Mouse (Mus musculus) T-helper 17 cell (primary cell): ENCODE data around the gene Gpd1l.

ENCODE experiments used
- in situ Hi-C, 2 experiments: fragments of 300-600 bp; cut with MboI, MseI; formaldehyde crosslinking; loops; 1 replicate in 1 of 2; 2 replicates in 1 of 2; pipeline ENCODE4 v1.15.1; 2025; ENCODE audit warnings: high pct_unique_total_duplicates in 2 of 2

The Gpd1l gene

GRCm38 (mm10) chr9:114930464-114931090 is 3.2 kb downstream of the Gpd1l start:
- in situ Hi-C loops = no loop called here

- in situ Hi-C loops = loop anchor here in 1 of 2 experiments (5.0 kb wide), 1 partner anchor 133 kb away; no protein-coding TSS in a partner anchor
Measured at GRCm38 (mm10) chr9:114925571-114925970, 8.2 kb downstream of the Gpd1l start.

- in situ Hi-C loops = loop anchor here in 1 of 2 experiments (5.0 kb wide), 1 partner anchor 133 kb away; no protein-coding TSS in a partner anchor
Measured at GRCm38 (mm10) chr9:114925039-114925438, 8.7 kb downstream of the Gpd1l start.

- in situ Hi-C loops = loop anchor here in 1 of 2 experiments (25.0 kb wide), 1 partner anchor 1012 kb away; no protein-coding TSS in a partner anchor
Measured at GRCm38 (mm10) chr9:114924511-114924910, 9.3 kb downstream of the Gpd1l start.

- in situ Hi-C loops = loop anchor here in 1 of 2 experiments (25.0 kb wide), 1 partner anchor 1010 kb away; no protein-coding TSS in a partner anchor
Measured at GRCm38 (mm10) chr9:114922209-114922608, 11.6 kb downstream of the Gpd1l start.

- in situ Hi-C loops = loop anchor here in 1 of 2 experiments (25.0 kb wide), 1 partner anchor 1009 kb away; no protein-coding TSS in a partner anchor
Measured at GRCm38 (mm10) chr9:114921352-114922081, 12.3 kb downstream of the Gpd1l start.

- in situ Hi-C loops = loop anchor here in 1 of 2 experiments (25.0 kb wide), 1 partner anchor 1008 kb away; no protein-coding TSS in a partner anchor
Measured at GRCm38 (mm10) chr9:114920569-114920968, 13.2 kb downstream of the Gpd1l start.

GRCm38 (mm10) chr9:114912680-114913649 is 20.8 kb downstream of the Gpd1l start:
- in situ Hi-C loops = loop anchor here in 1 of 2 experiments (25.0 kb wide), 1 partner anchor 1001 kb away; no protein-coding TSS in a partner anchor

- in situ Hi-C loops = loop anchor here in 1 of 2 experiments (25.0 kb wide), 1 partner anchor 995 kb away; no protein-coding TSS in a partner anchor
Measured at GRCm38 (mm10) chr9:114907509-114907908, 26.3 kb downstream of the Gpd1l start.

GRCm38 (mm10) chr9:114895919-114896318 is 37.9 kb downstream of the Gpd1l start:
- in situ Hi-C loops = loop anchor here in 1 of 2 experiments (5.0 kb wide), 1 partner anchor 104 kb away; no protein-coding TSS in a partner anchor

GRCm38 (mm10) chr9:114892974-114893373 is 40.8 kb downstream of the Gpd1l start:
- in situ Hi-C loops = no loop called here

- in situ Hi-C loops = no loop called here
Measured at GRCm38 (mm10) chr9:114890377-114890776, 43.4 kb downstream of the Gpd1l start.

- in situ Hi-C loops = loop anchor here in 1 of 2 experiments (10.0 kb wide), 1 partner anchor 1756 kb away; no protein-coding TSS in a partner anchor
Measured at GRCm38 (mm10) chr9:114888856-114889407, 44.9 kb downstream of the Gpd1l start.

- in situ Hi-C loops = loop anchor here in 1 of 2 experiments (10.0 kb wide), 1 partner anchor 1757 kb away; no protein-coding TSS in a partner anchor
Measured at GRCm38 (mm10) chr9:114887699-114888098, 46.1 kb downstream of the Gpd1l start.

- in situ Hi-C loops = loop anchor here in 1 of 2 experiments (10.0 kb wide), 1 partner anchor 1759 kb away; no protein-coding TSS in a partner anchor
Measured at GRCm38 (mm10) chr9:114885991-114886662, 47.7 kb downstream of the Gpd1l start.

- in situ Hi-C loops = loop anchor here in 1 of 2 experiments (10.0 kb wide), 1 partner anchor 1759 kb away; no protein-coding TSS in a partner anchor
Measured at GRCm38 (mm10) chr9:114885564-114885963, 48.2 kb downstream of the Gpd1l start.

- in situ Hi-C loops = loop anchor here in 1 of 2 experiments (10.0 kb wide), 1 partner anchor 1763 kb away; no protein-coding TSS in a partner anchor
Measured at GRCm38 (mm10) chr9:114881977-114882376, 51.8 kb downstream of the Gpd1l start.

GRCm38 (mm10) chr9:114855327-114855726 is 78.5 kb downstream of the Gpd1l start:
- in situ Hi-C loops = loop anchor here in 1 of 2 experiments (10.0 kb wide), 2 partner anchors 1301 to 1511 kb away; no protein-coding TSS in a partner anchor

- in situ Hi-C loops = loop anchor here in 1 of 2 experiments (10.0 kb wide), 2 partner anchors 1300 to 1510 kb away; no protein-coding TSS in a partner anchor
Measured at GRCm38 (mm10) chr9:114854686-114855085, 79.1 kb downstream of the Gpd1l start.
